Mouse (Mus musculus) leukemia stem cell, adult 10-12 weeks (primary cell): ENCODE data around the gene Adgrv1. TPM values are rescaled to one million over a fixed set of nuclear protein-coding genes. Genes with fewer than 3 reads are reported as not detected.

Source experiments
- polyA plus RNA-seq: library from polyadenylated mRNA; stranded (reverse); fragments of >175 nt; gene quantifications from 2 replicates; pipeline ENCODE4 v1.2.3, GENCODE M21; 2012; ENCODE audit warnings: low replicate concordance

The Adgrv1 gene
- 0.10 TPM in 1 of 2 replicates, not detected in the other for polyA plus RNA-seq

DNA sequence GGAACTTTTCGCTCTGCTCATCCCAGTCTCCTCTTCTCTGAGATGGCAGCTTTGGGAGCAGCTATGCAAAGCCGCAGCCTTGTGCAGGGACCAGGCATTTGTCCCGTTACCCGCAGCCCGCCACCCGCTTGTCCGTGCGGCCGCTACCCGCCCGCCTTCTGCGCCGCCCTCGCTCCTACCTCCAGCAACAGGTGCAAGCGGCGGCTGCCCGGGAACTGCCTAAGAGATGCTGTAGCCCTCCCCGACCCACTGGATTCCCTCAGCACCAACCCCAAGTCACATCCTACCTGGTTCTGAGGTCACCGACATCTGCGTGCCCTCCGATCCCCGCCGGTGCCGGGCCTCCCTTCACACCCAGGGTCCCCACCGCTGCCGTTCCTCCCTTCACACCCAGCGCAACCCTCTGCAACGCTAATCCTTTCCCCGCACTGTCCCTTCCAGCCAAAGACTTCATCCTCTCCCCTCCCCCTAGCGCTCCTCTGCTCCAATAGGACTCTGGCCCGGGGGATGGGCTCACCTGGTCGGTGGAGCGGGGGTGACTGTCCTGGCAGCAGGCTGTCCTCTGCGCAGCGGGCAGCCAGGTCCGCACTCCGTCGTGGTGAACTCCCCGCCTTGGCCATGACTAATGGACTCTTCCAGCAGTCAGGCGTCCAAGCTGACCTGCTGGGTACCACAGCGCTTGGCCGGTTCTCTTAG lies at the start of gene Adgrv1:
Gene Adgrv1, minus strand, starts transcription at position 435 of the 696 bp plus-strand sequence.

DNA sequence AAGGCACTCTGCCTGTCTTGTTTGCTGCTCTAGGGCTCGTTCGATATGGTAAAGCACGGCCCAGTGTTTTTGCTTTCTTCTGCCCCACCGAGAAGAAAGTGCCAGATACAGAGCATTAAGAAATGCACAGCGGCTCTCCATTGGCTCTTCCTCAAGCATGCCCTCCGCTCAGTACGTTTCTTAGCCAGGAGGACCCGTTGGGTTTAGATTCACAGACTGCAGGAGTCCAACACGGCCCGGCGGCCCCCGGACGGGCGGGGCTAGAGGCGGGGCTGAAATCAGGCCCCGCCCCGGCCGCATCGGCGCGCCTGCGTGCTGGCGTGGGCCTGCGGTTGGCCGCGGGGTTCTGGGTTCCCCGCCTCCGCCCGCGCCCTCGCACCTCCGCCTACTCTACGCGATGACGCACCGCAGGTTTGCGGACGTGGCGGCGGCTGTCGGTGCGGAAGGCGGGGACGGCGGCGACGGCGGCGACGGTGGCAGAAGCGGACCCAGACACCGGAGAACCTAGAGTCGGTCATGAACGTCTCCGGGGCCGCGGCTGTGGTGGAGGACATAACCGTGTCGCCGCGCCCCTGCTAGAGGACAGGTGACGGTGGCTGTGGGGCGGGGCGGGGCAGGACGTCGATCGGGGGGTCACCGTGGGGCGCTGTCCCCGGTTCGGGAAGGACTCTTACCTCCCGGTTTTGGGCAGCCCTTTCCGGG lies 24.5 kb upstream of the Adgrv1 start, which contains the start of gene Lysmd3:
Gene Lysmd3, plus strand, starts transcription at position 313 of the 702 bp plus-strand sequence.

Other genes starting within 250 kb of the Adgrv1 start
- gene Lysmd3, start 24.5 kb upstream of the Adgrv1 start, polyA plus RNA-seq, result 1.4 and 2.4 TPM in 2 replicates
- gene Polr3g, start 77.9 kb upstream of the Adgrv1 start, polyA plus RNA-seq, result 0.11 and 1.1 TPM in 2 replicates
- gene Mblac2, start 78.2 kb upstream of the Adgrv1 start, polyA plus RNA-seq, result 0.33 and 0.48 TPM in 2 replicates
- gene Cetn3, start 149.9 kb upstream of the Adgrv1 start, polyA plus RNA-seq, result 0.82 and 7.2 TPM in 2 replicates